Mouse (Mus musculus): ENCODE measurements at regions not wholly inside any gene's neighbourhood (a gene's known extent, or its start where the extent isn't known, plus 50 kb on each side); places are given as distances from the start of the nearest gene placed in this dataset.

DNA sequence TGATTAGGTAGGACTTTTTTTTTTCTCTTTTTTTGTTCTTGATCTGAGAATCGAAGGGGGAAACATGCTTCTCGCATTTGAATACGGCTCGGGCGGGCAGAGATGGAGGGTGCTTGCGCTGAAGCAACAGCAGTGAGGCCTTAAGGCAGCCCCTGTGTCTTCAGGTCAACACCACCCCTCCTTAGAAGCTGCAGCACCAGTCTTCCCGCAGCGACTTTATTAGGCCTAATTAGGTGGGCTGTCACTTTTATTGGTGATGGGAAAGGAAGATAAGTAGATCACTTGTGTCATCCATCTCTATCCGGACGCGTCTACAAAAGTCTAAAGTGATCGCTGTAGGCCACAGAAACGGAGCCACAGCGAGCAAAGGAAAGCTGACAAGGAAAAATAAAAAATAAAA, 122.0 kb downstream of the Anxa2 start:
- Histone ChIP-seq H3K79me2 (ENCODE audit: control insufficient read depth, insufficient read depth, low read length) (no peaks in the 10 kb centered on the region), H3K27ac (replicated peaks; ENCODE audit: insufficient read depth, low read depth, low read length) (no peak overlapping the region), H3K4me1 (ENCODE audit: control insufficient read depth, insufficient read depth, low read length) (no peaks in the 10 kb centered on the region), H3K9ac (ENCODE audit: low read depth, low read length) (no peak overlapping the region), H3K27me3 (ENCODE audit: control insufficient read depth, insufficient read depth, low read length) (no peaks in the 10 kb centered on the region; the same call in 1 of the 2 replicates), H3K36me3 (ENCODE audit: control insufficient read depth, insufficient read depth, low read length) (no peaks in the 10 kb centered on the region), H3K4me3 (ENCODE audit: insufficient read depth, low read depth, low read length) (no peak overlapping the region)
- WGBS, result 78% methylated on average over 14 of the region's 14 CpGs
- no peak for DNase-seq (ENCODE audit: extremely low read depth, low read depth, low spot score)
- TF ChIP-seq POLR2A (IDR thresholded peaks at IDR 0.05; ENCODE audit: extremely low read depth, insufficient read depth, low read length) (no peak), CTCF (IDR thresholded peaks at IDR 0.05; ENCODE audit: low read depth, low read length) (no peak)

- no peaks in the 10 kb centered on the region for H3K4me1 ChIP-seq (ENCODE audit: control insufficient read depth, insufficient read depth, low read length)
- TF ChIP-seq POLR2A (IDR thresholded peaks at IDR 0.05; ENCODE audit: extremely low read depth, insufficient read depth, low read length) (no peak), CTCF (IDR thresholded peaks at IDR 0.05; ENCODE audit: low read depth, low read length) (no peak)
- no peak for DNase-seq (ENCODE audit: extremely low read depth, low read depth, low spot score)
- no peak overlapping the region for H3K9ac ChIP-seq (ENCODE audit: low read depth, low read length)
- H3K27ac ChIP-seq (replicated peaks; ENCODE audit: insufficient read depth, low read depth, low read length), result no peak overlapping the region
- 81% methylated on average over 13 of the region's 13 CpGs for WGBS
- no peak overlapping the region for H3K4me3 ChIP-seq (ENCODE audit: insufficient read depth, low read depth, low read length)
- no peaks in the 10 kb centered on the region for H3K36me3 ChIP-seq (ENCODE audit: control insufficient read depth, insufficient read depth, low read length)
- no peaks in the 10 kb centered on the region for H3K79me2 ChIP-seq (ENCODE audit: control insufficient read depth, insufficient read depth, low read length)
- 0 out of 2 replicates have a peak, but pooled peaks cover 2% of the 10 kb centered on the region for H3K27me3 ChIP-seq (ENCODE audit: control insufficient read depth, insufficient read depth, low read length)
Observed at GRCm38 (mm10) chr9:69568631-69569230, 115.3 kb downstream of the Anxa2 start.

DNA sequence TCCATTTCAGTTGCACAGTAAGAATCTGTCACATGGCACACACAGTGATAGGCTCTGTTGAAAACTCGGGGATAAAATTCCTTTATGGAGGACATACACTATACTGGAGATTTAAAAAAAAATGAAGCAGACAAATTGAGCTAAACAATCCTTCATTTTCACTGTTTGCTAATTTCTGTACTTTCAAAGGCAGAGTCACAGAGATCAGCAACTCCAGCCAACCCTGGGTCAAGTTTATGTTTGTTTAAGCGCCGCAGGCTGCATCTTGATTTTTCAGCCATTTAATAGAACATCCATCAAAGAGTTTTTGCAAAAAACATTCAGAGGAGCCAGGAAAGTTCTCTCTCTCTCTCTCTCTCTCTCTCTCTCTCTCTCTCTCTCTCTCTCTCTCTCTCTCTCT, 114.8 kb downstream of the Anxa2 start:
- no peak for DNase-seq (ENCODE audit: extremely low read depth, low read depth, low spot score)
- 0 out of 2 replicates have a peak, but pooled peaks cover 2% of the 10 kb centered on the region for H3K27me3 ChIP-seq (ENCODE audit: control insufficient read depth, insufficient read depth, low read length)
- no peaks in the 10 kb centered on the region for H3K79me2 ChIP-seq (ENCODE audit: control insufficient read depth, insufficient read depth, low read length)
- TF ChIP-seq CTCF (IDR thresholded peaks at IDR 0.05; ENCODE audit: low read depth, low read length) (no peak), POLR2A (IDR thresholded peaks at IDR 0.05; ENCODE audit: extremely low read depth, insufficient read depth, low read length) (no peak)
- H3K9ac ChIP-seq (ENCODE audit: low read depth, low read length), result no peak overlapping the region
- no peaks in the 10 kb centered on the region for H3K4me1 ChIP-seq (ENCODE audit: control insufficient read depth, insufficient read depth, low read length)
- no peaks in the 10 kb centered on the region for H3K36me3 ChIP-seq (ENCODE audit: control insufficient read depth, insufficient read depth, low read length)
- WGBS, result 71% methylated on average over 3 of the region's 3 CpGs
- no peak overlapping the region for H3K4me3 ChIP-seq (ENCODE audit: insufficient read depth, low read depth, low read length)
- H3K27ac ChIP-seq (replicated peaks; ENCODE audit: insufficient read depth, low read depth, low read length), result no peak overlapping the region

- Histone ChIP-seq H3K27me3 (ENCODE audit: control insufficient read depth, insufficient read depth, low read length) (0 out of 2 replicates have a peak, but pooled peaks cover 2% of the 10 kb centered on the region), H3K9ac (ENCODE audit: low read depth, low read length) (no peak overlapping the region), H3K79me2 (ENCODE audit: control insufficient read depth, insufficient read depth, low read length) (no peaks in the 10 kb centered on the region), H3K27ac (replicated peaks; ENCODE audit: insufficient read depth, low read depth, low read length) (no peak overlapping the region), H3K4me1 (ENCODE audit: control insufficient read depth, insufficient read depth, low read length) (no peaks in the 10 kb centered on the region), H3K4me3 (ENCODE audit: insufficient read depth, low read depth, low read length) (no peak overlapping the region), H3K36me3 (ENCODE audit: control insufficient read depth, insufficient read depth, low read length) (no peaks in the 10 kb centered on the region)
- no peak for DNase-seq (ENCODE audit: extremely low read depth, low read depth, low spot score)
- 68% methylated on average over 6 of the region's 6 CpGs for WGBS
- TF ChIP-seq POLR2A (IDR thresholded peaks at IDR 0.05; ENCODE audit: extremely low read depth, insufficient read depth, low read length) (no peak), CTCF (IDR thresholded peaks at IDR 0.05; ENCODE audit: low read depth, low read length) (no peak)
Observed at GRCm38 (mm10) chr9:69566996-69567395, 113.6 kb downstream of the Anxa2 start.

DNA sequence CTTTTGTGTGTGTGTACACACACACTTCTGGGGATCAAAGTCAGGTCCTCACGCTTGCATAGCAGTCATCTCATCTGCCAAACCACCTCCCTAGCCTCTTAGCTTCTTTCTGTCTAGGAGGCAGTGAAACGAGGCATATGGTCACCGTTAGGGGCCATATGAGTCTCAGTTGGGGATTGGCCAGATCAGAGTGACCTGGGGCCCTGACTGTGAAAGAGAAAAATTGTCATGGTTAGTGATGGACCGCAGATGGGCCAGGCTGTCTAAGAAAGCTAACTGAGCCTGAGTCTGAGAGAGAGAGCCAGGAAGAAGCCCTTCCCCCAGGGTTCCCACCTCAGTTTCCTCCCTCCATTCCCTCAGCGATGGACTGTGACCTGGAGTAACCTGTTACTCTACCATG, 89.8 kb downstream of the Anxa2 start:
- no peak for DNase-seq (ENCODE audit: extremely low read depth, low read depth, low spot score)
- H3K79me2 ChIP-seq (ENCODE audit: control insufficient read depth, insufficient read depth, low read length), result no peaks in the 10 kb centered on the region
- H3K9ac ChIP-seq (ENCODE audit: low read depth, low read length), result no peak overlapping the region
- no peak overlapping the region for H3K4me3 ChIP-seq (ENCODE audit: insufficient read depth, low read depth, low read length)
- no peak for TF ChIP-seq CTCF (IDR thresholded peaks at IDR 0.05; ENCODE audit: low read depth, low read length)
- no peak for TF ChIP-seq POLR2A (IDR thresholded peaks at IDR 0.05; ENCODE audit: extremely low read depth, insufficient read depth, low read length)
- H3K4me1 ChIP-seq (ENCODE audit: control insufficient read depth, insufficient read depth, low read length), result no peaks in the 10 kb centered on the region
- WGBS, result 71% methylated on average over 5 of the region's 5 CpGs
- no peaks in the 10 kb centered on the region for H3K36me3 ChIP-seq (ENCODE audit: control insufficient read depth, insufficient read depth, low read length)
- H3K27ac ChIP-seq (replicated peaks; ENCODE audit: insufficient read depth, low read depth, low read length), result no peak overlapping the region
- no peaks in the 10 kb centered on the region for H3K27me3 ChIP-seq (ENCODE audit: control insufficient read depth, insufficient read depth, low read length)
